Mouse (Mus musculus) lung, postnatal 4 days (tissue): ENCODE data around the gene Fads3.

ENCODE experiments used
- DNase-seq, 2 experiments: peaks; one replicate each; pipeline ENCODE4 v3.0.0; 2021

Gene Fads3

GRCm38 (mm10) chr19:10070186-10070980 is 29.0 kb downstream of the Fads3 start:
- no peak for DNase-seq

GRCm38 (mm10) chr19:10071166-10071565 is 29.8 kb downstream of the Fads3 start:
- no peak for DNase-seq

- no peak for DNase-seq
Observed at GRCm38 (mm10) chr19:10071892-10072291, 30.5 kb downstream of the Fads3 start.

GRCm38 (mm10) chr19:10073145-10073544 is 31.8 kb downstream of the Fads3 start:
- no peak for DNase-seq

GRCm38 (mm10) chr19:10078392-10078791 is 37.0 kb downstream of the Fads3 start:
- DNase-seq, result no peak

GRCm38 (mm10) chr19:10080384-10080783 is 39.0 kb downstream of the Fads3 start:
- no peak for DNase-seq

- DNase-seq, result no peak
Observed at GRCm38 (mm10) chr19:10082105-10082504, 40.7 kb downstream of the Fads3 start.

- DNase-seq, result peak in 1 of 2 experiments; percentile 53
Observed at GRCm38 (mm10) chr19:10085454-10085853, 44.1 kb downstream of the Fads3 start.

GRCm38 (mm10) chr19:10086976-10087375 is 45.6 kb downstream of the Fads3 start:
- no peak for DNase-seq

- no peak for DNase-seq
Observed at GRCm38 (mm10) chr19:10093829-10094228, 52.5 kb downstream of the Fads3 start.

- DNase-seq, result no peak
Observed at GRCm38 (mm10) chr19:10094695-10095094, 53.3 kb downstream of the Fads3 start.

GRCm38 (mm10) chr19:10096371-10096876 is 55.1 kb downstream of the Fads3 start:
- no peak for DNase-seq

GRCm38 (mm10) chr19:10097826-10098225 is 56.5 kb downstream of the Fads3 start:
- DNase-seq, result no peak

GRCm38 (mm10) chr19:10100631-10101071 is 59.3 kb downstream of the Fads3 start:
- peak; percentile 88 to 89 for DNase-seq

GRCm38 (mm10) chr19:10101341-10102053 is 60.1 kb downstream of the Fads3 start, which contains the start of gene Fads2:
Fads2 (minus strand) TSS chr19:10101746.
- peak; percentile 89 to 94 for DNase-seq

GRCm38 (mm10) chr19:10102054-10102700 is 60.8 kb downstream of the Fads3 start:
- DNase-seq, result no peak

- DNase-seq, result no peak
Observed at GRCm38 (mm10) chr19:10104234-10104633, 62.9 kb downstream of the Fads3 start.

- DNase-seq, result no peak
Observed at GRCm38 (mm10) chr19:10105034-10105493, 63.7 kb downstream of the Fads3 start.

- no peak for DNase-seq
Observed at GRCm38 (mm10) chr19:10106634-10107033, 65.3 kb downstream of the Fads3 start.

GRCm38 (mm10) chr19:10107051-10107611 is 65.8 kb downstream of the Fads3 start:
- DNase-seq, result no peak

- DNase-seq, result no peak
Observed at GRCm38 (mm10) chr19:10108129-10108528, 66.8 kb downstream of the Fads3 start.

GRCm38 (mm10) chr19:10108666-10109065 is 67.3 kb downstream of the Fads3 start:
- DNase-seq, result no peak
